Mouse (Mus musculus): ENCODE results near the gene Tmem132c. TPM values are rescaled to one million over a fixed set of nuclear protein-coding genes. Genes with fewer than 3 reads are reported as not detected.

The Tmem132c gene
- under 1 TPM; 0.68 to 0.97 TPM for total RNA-seq (2021)
- long read RNA-seq, experiment 1, full-length matches to known transcripts, result 4 of 4 reads
- long read RNA-seq, experiment 1, partial matches to known transcripts, result 0 of 4 reads
- long read RNA-seq, experiment 1, other reads (novel, unspliced or antisense), result 0 of 4 reads
- long read RNA-seq, experiment 2, full-length matches to known transcripts, result 1 of 1 reads
- long read RNA-seq, experiment 2, partial matches to known transcripts, result 0 of 1 reads
- long read RNA-seq, experiment 2, other reads (novel, unspliced or antisense), result 0 of 1 reads

DNA sequence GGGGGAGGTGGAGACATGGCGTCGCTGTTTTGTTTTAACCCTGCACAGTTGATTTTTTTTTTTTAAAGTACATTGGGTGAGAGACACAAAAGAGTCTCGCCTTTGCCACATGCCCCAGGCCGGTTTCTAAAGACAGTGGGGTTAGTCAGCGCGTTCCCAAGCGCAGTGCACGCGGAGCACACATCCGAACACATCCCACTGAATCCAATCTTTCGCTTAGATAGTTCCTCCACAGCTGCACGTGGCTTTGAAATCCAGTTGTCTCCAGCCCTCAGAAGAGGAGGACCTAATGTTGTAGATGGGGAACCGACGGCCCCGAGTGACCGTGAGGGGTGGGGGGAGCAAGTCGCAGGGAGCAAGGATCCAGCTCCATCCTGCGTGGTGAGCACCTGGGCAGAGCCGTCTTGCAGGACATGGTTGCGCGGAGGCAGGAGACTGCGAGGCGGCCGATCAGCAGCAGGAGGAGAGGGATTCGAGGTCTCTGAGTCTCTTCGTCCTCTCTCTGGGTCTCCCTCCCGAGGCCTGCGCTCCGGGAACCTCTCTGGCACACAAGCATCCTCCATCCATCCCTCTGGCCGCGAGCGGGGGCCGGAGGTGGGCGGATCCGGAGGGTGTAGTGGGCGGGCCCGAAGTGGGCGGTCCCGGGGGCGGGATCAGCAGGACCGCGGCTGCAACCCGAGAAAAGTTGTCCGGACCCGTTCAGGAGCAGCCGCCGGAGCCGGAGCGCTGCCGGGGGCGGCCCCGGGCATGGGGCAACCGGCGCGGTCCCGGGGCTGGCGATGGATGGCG lies at the start of gene Tmem132c:
Gene Tmem132c (plus strand): TSS at position 673 of the 789 bp plus-strand sequence.
- peak; percentile 65 for DNase-seq

DNA sequence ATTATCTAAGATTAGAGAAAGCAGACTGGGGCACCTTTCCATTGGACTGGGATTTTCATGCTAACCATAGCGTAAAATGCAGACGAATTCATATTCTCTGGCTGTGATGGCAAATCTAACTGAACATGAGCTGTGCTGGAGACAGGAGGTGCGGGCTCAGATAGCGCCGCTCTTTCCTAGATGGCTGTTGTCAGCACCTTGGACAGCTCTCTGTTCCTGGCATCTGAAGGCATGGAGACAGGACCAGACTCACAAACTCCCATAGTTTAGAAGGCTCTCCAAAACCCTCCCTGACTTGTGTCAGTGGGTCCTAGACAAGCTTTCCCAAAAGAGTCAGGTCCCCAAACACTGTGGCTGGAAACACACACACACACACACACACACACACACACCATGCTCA lies 49.7 kb upstream of the Tmem132c start:
- DNase-seq, result peak; percentile 36

DNA sequence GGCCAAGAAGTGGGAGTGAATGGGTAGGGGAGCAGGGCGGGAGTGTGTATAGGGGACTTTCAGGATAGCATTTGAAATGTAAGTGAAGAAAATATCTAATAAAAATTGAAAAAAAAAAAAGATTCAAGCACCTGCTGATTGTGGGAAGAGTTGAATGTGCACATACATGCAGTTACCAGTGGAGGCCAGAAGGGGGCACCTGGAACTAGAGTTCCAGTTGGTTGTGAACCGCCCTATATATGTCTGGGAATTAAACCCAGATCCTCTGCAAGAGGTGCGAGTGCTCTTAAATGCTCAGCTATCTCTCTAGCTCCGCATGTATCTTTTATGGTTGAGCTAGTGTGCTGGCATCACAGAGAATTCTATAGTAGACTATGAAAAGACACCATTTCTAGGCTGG lies 42.8 kb upstream of the Tmem132c start:
- no peak for DNase-seq

DNA sequence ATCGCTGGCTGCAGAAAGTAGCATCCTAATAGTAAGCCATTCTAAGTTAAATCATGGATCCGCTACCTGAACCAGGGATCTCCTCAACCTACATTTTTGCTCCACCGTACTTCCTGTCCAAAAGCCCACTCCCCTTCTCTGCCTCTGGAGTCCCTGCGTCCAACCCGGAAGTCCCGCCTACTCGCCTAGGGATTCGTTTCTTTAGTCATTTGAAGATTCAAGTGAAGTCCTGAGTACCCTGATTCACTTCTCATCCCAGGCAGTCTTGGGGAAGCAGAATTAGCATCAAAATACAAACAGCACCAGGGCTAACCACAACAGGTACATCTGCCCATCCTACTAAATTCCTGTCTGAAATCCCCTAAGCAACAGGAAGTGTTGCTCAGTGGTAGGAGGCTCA lies 36.7 kb upstream of the Tmem132c start:
- DNase-seq, result no peak

DNA sequence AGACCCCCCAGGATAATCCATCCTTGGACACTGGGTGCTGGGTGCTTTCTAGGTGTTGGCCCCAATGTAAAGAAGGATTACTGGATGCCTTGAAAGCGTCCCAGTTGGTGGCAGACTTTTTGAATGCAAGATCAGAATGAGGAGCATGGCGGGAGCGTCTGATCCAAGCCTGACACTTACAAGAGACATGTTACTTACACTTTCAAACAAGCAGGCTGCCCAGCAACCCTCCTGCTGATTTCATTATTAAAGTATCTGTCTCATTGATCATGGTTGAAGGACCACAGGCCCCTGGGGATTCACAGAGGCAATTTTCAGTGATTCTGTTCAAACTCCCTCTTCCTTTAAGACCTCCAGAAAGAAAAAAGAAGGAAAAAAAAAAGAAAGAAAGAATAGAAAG lies 25.2 kb upstream of the Tmem132c start:
- no peak for DNase-seq

DNA sequence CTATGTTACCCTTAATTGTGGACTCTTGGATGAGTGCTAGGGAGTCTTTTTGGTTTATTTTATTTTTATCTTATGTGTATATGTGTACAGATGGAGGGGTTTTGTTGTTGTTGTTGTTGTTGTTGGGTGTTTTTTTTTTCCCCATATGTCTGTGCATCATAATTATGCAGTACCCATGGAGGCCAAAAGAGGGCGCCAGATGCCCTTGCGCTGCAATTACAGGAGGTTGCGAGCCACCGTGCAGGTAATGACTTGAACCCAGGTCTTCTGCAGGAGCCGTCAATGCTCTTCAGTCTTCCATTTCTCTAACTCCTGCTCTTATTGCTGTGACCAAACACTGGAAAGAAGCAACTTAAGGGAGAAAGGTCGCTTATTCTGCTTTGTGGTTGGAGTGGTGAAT lies 23.9 kb upstream of the Tmem132c start:
- DNase-seq, result no peak

DNA sequence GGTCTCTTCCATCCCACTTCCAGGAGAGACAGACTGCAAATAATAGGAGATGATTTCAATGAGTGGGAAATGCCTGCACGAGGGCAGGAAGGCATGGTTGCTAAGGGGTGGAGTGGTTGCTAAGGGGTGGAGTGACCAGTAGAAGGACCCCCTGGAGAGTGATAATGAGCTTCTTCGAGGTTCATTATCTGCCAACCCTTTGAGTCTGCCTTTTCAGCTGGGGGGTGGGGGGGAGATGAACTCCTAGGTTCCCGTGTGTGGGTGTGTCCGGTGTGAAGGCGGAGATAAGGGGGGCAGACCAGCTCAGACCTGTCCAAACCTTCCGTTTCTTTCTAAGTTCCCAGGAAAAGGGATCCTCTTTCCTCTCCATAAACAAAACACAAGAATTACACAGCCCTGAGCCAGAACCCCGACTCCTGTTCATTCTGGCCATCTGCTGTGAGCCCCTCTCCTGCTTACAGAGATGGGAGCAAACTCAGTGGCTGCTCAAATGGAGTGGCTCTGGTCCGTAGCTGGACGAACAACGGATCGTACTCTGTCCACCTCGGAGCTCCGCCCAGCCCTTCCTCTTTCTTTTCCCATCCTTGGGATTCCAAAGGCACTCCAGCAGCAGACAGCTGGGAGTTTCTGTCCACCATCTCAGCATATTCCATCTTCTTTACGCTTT lies 13.5 kb upstream of the Tmem132c start:
- DNase-seq, result no peak

DNA sequence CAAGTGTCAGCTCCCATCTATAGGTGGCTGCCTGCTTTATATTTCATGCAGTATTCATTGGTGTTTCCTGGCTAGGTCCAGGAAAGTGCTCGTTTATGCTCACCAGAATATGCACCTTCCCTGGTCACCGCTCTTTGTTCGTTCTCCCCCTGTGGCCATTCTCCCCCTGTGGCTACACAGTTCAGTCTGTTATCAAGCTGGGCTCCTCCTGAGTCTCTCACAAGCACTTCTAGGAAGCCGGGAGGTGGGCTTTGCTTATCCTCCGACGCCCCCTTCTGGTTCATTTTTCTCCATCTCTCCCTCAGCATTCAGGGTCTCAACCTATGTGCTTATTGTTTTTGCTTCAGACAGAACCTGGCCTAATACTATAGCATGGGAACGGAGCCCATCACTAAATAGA lies 6.9 kb upstream of the Tmem132c start:
- DNase-seq, result no peak

DNA sequence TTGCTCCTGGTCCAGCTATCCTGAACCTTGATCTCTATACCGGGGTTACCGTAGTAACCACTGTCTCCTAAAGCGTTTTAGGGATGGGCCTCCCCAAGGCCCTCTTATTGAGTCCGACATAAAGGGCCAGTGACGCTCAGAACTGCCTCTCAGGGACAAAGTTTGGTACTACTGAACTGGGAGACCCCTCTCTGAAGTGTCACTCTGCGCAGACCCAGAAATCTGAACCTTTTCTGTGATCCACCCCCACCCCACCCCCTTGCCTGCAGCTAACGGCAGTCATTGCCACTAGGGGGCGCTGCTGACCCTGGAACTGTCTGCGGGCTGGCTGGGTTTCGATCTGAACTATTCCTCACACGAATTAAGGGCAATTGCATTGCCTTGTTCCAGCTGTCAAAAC lies 6.4 kb upstream of the Tmem132c start:
- DNase-seq, result peak; percentile 89

DNA sequence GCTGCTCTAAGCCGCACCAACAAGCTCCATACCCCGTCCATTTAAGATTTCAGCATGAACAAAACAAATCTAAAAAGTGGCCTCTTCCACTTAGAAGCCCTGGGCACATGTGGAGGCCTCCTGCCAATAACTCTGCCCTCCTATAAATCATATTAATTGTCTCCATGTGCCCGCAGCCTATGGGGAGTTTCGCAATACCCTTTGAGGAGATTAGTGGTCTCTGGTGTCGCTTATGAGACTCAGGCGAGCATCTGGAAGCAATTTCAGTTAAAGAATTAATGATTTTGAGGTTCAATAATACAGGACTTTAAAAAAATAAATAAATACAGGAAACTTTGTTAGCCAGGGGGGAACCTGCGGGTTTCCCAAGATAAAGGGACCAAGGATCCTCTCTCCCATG lies 1.9 kb upstream of the Tmem132c start:
- no peak for DNase-seq

DNA sequence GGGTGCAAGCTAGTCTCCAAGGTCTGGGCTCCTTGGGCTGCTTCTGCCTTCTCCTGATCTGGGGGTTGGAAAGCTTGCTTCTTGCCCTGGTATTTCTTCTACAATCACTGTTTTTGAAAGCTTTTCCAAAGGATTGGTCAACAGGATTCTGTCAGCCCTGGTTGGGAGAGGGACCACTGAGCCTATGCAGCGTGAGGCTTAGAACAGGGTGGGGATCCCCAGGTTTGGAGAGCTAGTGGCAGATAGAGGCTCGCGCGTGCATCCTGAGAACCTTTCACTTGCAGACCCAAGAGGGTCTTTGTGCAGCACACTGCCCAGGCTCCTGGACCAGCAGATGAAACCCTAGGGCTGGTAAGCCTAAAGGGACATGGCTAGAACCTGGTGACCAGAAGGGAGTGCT lies 962 bp upstream of the Tmem132c start:
- DNase-seq, result no peak

DNA sequence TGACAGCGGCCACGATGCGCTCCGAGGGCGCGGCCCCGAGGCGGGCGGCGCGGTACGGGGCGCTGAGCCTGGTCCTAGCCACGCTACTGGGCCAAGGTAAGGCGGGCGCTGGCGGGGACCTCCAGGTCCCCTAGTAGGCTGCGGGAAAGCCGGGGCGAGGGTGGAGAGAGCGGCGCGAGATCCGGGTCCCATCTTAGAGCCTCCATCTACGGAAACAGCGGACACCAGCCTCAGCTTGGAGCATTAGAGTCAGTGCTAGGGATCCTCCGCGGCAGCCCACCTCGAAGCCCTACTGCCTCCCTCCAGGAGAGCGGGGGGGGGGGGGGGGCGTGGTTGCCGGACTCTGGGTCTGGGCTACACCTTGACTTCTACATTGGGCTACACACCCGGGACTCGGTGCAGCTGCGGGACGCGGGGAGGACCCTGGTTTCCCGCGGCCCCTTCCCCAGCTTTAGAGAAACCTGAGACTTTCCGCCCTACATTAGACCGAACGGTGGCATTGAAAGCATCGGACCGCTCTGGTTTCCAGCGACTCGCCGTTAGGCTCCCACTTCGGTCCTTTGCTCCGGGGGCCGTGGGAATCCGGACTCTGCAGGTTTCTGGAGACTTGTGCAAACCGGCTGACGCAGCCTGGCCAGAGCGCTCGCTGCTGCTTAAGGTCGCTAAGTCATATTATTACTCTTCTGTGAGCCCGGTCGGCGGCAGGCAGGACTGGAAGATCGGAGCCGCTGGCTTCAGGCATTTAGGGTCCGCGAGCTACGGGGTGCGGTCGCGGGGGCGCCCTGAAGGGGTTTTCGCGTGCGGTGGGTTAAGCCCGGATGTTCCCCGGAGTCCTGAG lies 536 bp downstream of the Tmem132c start:
- DNase-seq, result no peak

DNA sequence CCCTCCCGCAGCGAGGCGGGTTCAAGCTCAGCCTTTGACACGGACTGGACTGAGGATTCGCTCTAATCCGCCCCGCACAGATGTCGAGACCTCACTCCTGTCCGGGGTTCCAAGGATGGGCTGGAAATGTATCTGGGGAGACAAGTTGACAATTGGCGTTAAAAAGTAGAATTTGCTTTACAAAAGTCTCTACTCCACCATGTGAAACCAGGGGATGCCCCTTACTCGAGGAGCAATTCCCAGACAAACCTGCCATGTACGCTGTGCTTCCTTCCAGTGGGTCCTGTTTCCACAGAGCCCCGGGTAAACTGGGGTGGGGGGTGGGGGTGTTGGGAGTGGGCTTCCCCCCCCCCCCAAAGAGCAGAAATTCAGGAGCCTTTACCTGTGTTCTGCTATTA lies 1.2 kb downstream of the Tmem132c start:
- no peak for DNase-seq

DNA sequence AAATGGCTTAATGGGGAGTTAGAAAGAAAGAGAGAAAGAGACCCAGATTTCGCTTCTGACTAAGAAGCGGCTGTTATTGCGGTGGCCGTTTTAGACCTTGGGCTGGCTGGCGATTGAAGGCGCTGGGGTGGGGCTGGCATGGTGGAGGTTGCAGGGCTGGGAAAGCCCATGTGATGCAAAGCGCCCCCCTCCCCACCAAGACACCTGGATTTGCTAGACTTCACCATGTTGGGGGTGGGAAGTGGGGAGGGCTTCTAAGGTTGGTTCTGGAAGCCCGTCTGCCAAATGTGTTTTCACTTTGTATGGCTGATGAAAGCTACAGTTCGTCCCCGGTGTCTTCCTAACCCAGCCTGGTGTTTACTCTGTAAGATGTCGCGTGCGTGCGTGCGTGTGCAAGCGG lies 1.6 kb downstream of the Tmem132c start:
- DNase-seq, result no peak

DNA sequence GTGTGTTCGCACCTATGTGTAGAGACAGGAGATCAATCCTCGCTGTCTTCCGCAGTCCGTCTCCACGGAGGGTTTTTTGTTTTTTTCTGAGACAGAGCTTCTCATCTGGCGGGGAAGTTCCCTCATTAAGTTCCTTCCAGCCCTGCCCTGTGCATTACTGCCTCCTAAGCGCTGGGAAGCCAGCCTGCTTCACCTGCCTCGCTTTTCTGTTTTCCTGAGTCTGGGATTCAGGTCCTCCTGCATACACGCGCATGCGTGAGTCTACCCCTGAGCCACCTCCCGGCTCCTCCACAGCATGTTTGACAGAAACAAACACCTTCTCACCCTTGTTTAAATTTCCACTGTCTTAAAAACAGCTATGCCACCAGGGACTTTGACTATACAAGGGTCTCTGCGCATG lies 2.0 kb downstream of the Tmem132c start:
- no peak for DNase-seq

DNA sequence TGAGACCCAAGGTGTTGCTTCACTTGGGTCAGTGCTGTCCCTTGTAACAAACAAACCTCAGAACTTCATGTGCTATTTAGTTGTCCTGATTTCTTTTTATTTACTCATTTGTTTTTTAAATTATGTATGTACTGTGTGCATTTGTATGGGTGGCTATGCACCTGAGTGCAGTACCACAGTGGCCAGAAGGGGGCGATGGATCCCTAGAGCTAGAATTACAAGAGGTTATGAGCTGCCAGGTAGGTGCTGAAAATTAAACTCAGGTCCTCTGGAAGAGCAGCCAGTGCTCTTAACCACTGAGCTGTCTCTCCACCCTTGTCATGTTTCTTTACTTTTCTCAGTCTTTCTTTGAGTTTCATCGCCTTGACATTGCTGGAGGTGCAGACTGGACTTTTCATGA lies 11.7 kb downstream of the Tmem132c start:
- no peak for DNase-seq

DNA sequence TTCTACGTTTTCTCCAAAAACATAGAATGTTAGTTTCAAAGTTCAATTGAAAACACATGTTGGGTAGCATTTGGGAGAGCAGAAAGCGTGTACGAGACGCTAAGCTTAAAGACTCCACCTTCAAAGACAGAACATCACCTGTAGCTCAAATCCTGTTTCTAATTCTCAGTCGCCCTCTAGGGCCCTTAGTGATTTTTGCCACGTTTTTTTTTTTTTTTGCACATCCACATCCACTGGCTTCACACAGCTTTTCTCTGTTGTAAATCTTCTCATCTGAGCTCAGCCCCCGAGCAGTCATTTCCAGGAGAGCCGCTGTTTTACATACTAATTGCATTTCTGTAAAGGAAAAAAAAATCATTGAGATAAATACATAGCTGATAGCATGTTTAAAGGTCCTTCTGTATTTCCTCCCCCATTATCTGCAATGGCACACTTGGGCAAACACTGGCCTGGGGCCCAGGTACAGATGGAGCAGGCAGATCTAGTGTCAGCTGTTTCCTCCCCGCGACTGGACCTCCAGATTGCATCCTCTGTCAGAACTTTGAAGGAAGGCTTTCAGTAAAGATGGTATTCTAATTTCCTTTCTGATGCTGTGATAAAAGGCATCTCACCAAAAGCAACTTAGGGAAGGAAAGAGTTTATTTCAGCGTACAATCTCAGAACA lies 15.5 kb downstream of the Tmem132c start:
- no peak for DNase-seq

DNA sequence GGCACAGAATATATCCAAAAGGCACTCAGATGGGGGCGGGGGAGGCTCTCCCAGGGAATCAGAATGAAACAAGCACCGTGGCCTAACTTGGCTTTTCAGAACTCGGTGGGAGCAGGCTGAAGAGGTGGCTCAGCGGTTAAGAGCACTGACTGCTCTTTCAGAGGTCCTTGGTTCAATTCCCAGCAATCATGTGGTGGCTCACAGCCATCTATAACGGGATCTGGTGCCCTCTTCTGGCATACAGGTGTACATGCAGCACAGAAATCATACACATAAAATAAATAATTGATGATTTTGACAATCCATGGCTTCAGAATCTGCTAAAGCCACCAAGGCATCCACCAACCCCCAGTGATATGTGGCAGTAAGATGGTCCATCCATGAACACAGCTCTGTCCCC lies 20.5 kb downstream of the Tmem132c start:
- DNase-seq, result no peak

DNA sequence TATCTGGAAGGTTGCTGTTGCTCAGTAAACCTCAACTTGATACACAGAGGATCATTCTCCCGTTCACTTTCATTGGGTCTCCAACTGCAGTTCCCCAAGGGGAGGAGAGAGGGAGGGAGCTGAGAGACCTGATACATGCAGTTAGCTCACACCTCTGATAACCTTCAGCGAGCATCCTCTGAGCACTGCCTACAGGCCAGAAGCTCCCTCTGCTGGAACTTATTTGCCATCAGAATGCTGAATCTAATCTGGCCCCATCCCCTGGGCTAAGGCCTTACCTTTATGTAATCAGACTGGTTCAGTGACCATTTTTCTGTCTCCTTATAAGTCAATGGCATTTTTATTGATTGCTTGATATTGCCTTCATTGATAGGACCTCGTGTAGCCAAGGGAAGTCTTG lies 29.5 kb downstream of the Tmem132c start:
- no peak for DNase-seq

DNA sequence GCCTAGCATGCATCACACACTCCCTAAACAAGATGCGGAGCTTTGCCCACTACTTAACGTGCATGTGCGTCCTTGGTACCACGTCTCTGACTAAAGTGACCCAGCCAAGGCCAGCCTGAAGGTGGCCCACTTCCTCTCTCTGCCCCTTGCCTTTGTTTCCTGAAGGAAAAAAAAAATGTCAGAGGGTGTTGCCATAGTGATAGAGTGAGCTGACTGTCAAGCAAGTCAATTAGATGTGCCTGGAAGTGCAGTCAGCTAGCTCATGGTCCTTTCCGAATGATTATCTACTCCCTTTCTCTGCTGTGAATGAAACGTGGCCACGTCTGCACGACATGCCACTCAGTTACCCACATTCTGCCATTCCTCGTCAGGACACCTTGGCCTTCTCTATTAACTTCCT lies 37.9 kb downstream of the Tmem132c start:
- no peak for DNase-seq

DNA sequence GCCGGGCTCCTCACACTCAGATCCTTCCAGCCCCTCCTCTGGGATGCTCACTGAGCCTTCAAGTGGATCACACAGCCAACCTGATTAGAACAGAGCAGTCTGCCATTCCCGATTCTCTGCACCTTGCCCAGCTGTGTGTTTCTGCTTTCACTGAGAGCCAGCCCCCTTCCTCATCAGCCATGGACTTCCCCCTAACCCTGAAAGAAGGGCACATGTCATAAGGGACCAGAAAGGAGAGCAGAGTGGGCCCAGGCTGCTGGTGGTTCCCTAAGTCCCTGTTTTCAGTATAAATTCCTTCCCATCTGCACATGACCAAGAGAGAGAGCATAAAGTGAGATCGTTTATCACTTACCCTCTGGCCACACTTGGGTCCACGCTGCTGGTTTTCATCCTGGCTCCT lies 39.6 kb downstream of the Tmem132c start:
- DNase-seq, result no peak

DNA sequence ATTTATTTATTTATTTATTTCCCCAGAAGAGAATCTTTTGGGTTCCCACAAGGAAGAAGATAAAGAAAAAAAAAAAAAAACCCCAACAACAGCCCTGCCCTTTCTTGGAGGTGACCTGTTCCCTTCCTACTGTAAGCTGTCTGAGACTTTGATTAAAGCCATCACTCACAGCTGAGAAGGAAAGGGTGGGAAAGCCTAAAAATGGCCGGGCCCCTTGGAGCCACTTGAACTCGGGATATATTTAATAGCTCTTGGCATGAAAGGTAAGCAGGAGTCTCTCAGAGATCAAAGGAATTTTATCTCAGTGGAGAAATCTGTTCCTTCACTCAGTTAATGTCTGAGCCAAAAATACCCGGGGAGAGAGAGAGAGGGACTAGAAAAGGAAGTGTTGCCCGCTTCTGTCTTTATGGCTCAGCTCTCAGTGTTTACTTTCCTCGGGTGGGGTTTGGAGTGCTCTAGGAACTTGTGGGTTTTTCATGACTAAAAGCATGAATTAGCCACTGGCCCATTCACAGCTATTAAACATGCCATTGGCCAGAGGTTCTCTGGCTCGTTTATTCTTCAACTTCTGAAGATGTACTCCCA lies 41.0 kb downstream of the Tmem132c start:
- no peak for DNase-seq

Measured in gastrocnemius, postnatal 10 days (tissue).